Mouse (Mus musculus) embryonic facial prominence, embryonic 12.5 days (tissue): ENCODE measurements around the gene Syce1l. TPM values are rescaled to one million over a fixed set of nuclear protein-coding genes. Genes with fewer than 3 reads are reported as not detected.

ENCODE experiments used
- ATAC-seq: fragments of 200-750 bp; cut with Nextera tagmentation; 2 replicates; pipeline ENCODE4 v1.8.0; 2017; ENCODE audit not compliant: insufficient number of reproducible peaks, insufficient read depth, low FRiP score, low TSS enrichment
- H3K27ac ChIP-seq: fragments of 300-500 bp; sonication (generic); 2 replicates; pipeline ENCODE4 v1.5.1; 2016; ENCODE audit warnings: mild to moderate bottlenecking
- H3K27me3 ChIP-seq: fragments of 300-500 bp; sonication (generic); 2 replicates; pipeline ENCODE4 v1.6.1; 2016; ENCODE audit warnings: mild to moderate bottlenecking, moderate library complexity
- H3K36me3 ChIP-seq: fragments of 300-500 bp; sonication (generic); 2 replicates; pipeline ENCODE4 v1.6.1; 2016; ENCODE audit warnings: mild to moderate bottlenecking
- H3K4me1 ChIP-seq: fragments of 300-500 bp; sonication (generic); 2 replicates; pipeline ENCODE4 v1.6.1; 2016
- H3K4me2 ChIP-seq: fragments of 300-500 bp; sonication (generic); replicated peaks from 2 replicates; pipeline ENCODE4 v1.6.1; 2016; ENCODE audit warnings: mild to moderate bottlenecking, moderate library complexity
- H3K4me3 ChIP-seq: fragments of 300-500 bp; sonication (generic); 2 replicates; pipeline ENCODE4 v1.5.1; 2016; ENCODE audit warnings: mild to moderate bottlenecking
- H3K9ac ChIP-seq: fragments of 300-500 bp; sonication (generic); 2 replicates; pipeline ENCODE4 v1.6.1; 2016; ENCODE audit warnings: mild to moderate bottlenecking, moderate library complexity
- H3K9me3 ChIP-seq: fragments of 300-500 bp; sonication (generic); 2 replicates; pipeline ENCODE4 v1.6.1; 2016; ENCODE audit warnings: mild to moderate bottlenecking, moderate library complexity
- WGBS: fragments of 180-500 bp; shearing (Covaris S2); methylation state at CpG from one replicate; pipeline ENCODE4 v1.1.7; 2016; 5-methylcytosine and 5-hydroxymethylcytosine counted together
- polyA plus RNA-seq: library from polyadenylated mRNA; unstranded; fragments of >200 nt; fragmentation: Nextera tagmentation; extraction: Ambion mirVana; gene quantifications from 2 replicates; pipeline ENCODE4 v1.2.1, GENCODE M21; 2016

Gene Syce1l
- polyA plus RNA-seq, result not detected in 2 replicates

DNA sequence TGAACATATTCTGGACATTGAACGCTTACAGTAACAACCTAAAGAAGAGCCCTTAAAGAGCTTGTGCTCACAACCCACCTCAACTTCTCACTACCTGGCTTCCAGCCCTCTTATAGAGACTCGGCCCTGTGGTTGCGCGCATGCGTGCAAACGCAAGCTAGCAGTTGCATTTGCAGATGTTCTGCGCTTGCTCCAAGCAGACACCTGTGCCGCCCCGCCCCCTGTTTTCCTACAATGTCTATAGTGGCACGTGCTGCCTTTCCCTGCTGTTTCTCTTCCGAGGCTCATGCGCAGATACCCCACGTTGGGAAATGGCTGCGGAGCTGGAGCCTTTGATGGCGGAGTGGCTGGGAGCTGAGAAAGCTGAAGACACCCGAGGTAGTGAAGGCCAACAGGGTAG lies at the start of gene Syce1l:
Syce1l (plus strand) TSS at position 288 of the 400 bp plus-strand sequence.
- 91% methylated on average over 16 of the region's 16 CpGs for WGBS

DNA sequence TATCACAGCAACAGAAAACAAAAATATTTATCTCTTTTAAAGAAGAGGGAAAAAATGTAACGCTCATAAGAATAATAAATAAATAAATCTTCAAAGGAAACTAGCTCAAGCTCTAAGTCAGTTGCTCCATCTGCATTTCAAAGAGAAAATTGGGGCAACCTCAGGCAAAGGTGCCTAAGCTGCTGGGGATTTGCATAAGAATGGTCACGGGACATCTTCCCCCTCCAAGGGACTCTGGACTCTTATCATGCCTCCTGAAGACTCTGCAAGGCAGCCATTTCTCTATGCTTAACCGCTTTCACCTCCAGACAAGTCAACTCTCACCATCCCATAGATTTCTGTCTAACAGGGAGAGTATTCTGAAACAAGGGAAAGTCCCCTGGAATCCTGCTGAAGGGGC lies 44.6 kb upstream of the Syce1l start:
- Histone ChIP-seq H3K9me3 (no peaks in the 10 kb centered on the region), H3K27me3 (no peaks in the 10 kb centered on the region), H3K9ac (no peak overlapping the region), H3K4me1 (no peaks in the 10 kb centered on the region), H3K4me2 (no peak overlapping the region), H3K4me3 (no peak overlapping the region), H3K36me3 (no peaks in the 10 kb centered on the region), H3K27ac (no peak overlapping the region)
- ATAC-seq, result no peak
- 51% methylated on average over 3 of the region's 3 CpGs for WGBS

More for the DNA sequence above, at the start of gene Syce1l:
- peaks cover 35% of the 10 kb centered on the region for H3K36me3 ChIP-seq
- ATAC-seq, result no peak
- no peak within 1 kb of the TSS for H3K4me3 ChIP-seq
- no peak within 1 kb of the TSS for H3K9ac ChIP-seq
- H3K27me3 ChIP-seq, result no peaks in the 10 kb centered on the region
- H3K27ac ChIP-seq, result no peak within 1 kb of the TSS
- H3K9me3 ChIP-seq, result no peaks in the 10 kb centered on the region
- 0 out of 2 replicates have a peak, but pooled peaks cover 3% of the 10 kb centered on the region for H3K4me1 ChIP-seq
- no peak within 1 kb of the TSS for H3K4me2 ChIP-seq

DNA sequence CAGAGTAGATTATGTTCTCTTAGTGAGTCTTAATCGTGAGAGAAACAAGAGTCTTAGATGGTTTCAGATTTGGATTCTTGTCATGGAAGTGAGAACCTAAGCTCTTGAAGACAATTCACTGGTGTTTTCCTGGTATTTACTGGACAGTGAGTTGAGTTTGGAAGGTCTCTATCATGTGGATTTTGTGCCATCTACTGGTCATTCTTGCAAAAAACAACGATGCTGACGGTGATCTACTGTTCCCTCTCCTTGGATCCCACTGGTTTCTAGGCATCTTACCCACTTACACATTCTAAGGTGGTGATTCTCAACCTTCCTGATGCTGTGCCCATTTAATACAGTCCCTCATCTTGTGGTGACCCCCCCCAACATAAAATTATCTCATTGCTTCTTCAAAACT lies 10.4 kb upstream of the Syce1l start:
- Histone ChIP-seq H3K4me2 (no peak overlapping the region), H3K27ac (no peak overlapping the region), H3K27me3 (no peaks in the 10 kb centered on the region), H3K36me3 (0 out of 2 replicates have a peak, but pooled peaks cover under 1% of the 10 kb centered on the region), H3K4me3 (no peak overlapping the region), H3K9ac (no peak overlapping the region), H3K9me3 (no peaks in the 10 kb centered on the region), H3K4me1 (peaks cover 11% of the 10 kb centered on the region)
- WGBS, result 8% methylated on average over 3 of the region's 3 CpGs
- no peak for ATAC-seq

DNA sequence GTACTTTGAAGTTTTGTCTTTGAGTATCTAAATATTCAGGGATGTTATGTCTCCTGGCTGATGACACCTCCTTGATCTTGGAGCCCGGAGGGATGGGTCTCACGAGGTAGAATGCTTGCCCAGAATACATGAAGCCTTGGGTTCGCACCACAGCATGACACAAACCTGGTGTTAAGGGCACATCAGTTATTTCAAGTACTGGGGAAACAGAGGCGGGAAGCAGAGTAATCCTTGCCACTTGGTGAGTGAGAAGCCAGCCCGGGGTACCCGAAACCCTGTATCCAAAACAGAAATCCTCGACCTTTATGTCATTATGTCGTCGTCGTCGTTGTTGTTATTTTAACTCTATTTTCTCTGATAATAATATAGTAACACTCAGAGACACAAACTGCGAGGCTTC lies 8.9 kb upstream of the Syce1l start:
- Histone ChIP-seq H3K4me2 (peak overlapping the region; percentile 58), H3K9me3 (no peaks in the 10 kb centered on the region), H3K9ac (no peak overlapping the region)

DNA sequence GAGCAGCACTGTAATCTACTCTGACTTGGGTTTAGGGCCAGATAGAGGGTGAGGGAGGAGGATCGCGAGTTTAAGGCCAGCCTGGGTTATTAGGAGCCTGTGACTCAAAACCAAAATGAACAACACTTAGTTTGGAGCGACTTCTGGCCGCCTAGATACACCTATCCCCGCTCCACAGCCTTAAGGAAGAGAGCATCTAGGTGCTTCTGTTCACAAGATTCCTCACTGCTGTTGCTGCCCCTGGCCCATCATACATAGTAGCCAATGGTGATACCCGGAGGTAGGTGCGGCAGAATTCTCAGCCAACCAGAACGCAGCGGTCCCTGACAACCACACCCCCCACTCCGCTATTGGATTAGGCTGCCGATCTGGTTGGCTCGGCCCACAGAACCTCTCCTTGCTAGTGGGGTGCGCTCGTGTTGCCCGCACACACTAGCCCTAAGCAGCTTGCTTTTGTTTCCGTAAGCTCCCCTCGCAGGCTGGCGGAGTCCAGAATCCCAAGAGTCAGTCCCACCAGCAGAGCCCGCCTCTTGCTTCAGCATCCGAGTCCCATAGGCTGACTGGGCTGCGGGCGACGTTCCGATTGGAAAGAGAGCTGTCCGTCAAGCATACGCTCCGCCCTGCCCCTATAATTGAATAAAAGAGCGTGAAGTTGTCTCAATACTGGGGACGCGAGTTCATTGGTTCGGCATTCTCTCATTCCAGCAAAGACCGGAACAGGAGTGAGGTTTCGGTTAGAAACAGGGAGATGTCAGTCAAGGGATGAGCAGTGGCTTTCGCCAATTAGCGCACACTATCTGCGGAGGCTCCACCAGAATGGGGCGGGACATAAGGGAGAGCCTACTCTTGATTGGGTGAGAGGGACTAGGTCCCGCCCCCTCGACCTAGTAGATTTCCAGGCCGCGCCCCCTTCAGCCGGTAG lies 8.1 kb upstream of the Syce1l start, which contains the start of gene Mon1b:
Mon1b (plus strand) TSS at position 918 of the 922 bp plus-strand sequence.
- Histone ChIP-seq H3K4me2 (peak within 1 kb of the TSS; percentile 96), H3K9ac (peak within 1 kb of the TSS; percentile 54), H3K27me3 (no peaks in the 10 kb centered on the region), H3K4me1 (peaks cover 11% of the 10 kb centered on the region), H3K36me3 (peaks cover 22% of the 10 kb centered on the region), H3K4me3 (peak within 1 kb of the TSS; percentile 71), H3K9me3 (no peaks in the 10 kb centered on the region), H3K27ac (peak within 1 kb of the TSS; percentile 84)
- ATAC-seq, result peak; percentile 99
- WGBS, result under 1% methylated on average over 42 of the region's 42 CpGs

More for the DNA sequence above, 8.9 kb upstream of the Syce1l start:
- Histone ChIP-seq H3K27ac (no peak overlapping the region), H3K36me3 (peaks cover 14% of the 10 kb centered on the region), H3K27me3 (no peaks in the 10 kb centered on the region), H3K4me1 (peaks cover 11% of the 10 kb centered on the region), H3K4me3 (peak overlapping the region; percentile 71)
- 29% methylated on average over 12 of the region's 12 CpGs for WGBS
- no peak for ATAC-seq

DNA sequence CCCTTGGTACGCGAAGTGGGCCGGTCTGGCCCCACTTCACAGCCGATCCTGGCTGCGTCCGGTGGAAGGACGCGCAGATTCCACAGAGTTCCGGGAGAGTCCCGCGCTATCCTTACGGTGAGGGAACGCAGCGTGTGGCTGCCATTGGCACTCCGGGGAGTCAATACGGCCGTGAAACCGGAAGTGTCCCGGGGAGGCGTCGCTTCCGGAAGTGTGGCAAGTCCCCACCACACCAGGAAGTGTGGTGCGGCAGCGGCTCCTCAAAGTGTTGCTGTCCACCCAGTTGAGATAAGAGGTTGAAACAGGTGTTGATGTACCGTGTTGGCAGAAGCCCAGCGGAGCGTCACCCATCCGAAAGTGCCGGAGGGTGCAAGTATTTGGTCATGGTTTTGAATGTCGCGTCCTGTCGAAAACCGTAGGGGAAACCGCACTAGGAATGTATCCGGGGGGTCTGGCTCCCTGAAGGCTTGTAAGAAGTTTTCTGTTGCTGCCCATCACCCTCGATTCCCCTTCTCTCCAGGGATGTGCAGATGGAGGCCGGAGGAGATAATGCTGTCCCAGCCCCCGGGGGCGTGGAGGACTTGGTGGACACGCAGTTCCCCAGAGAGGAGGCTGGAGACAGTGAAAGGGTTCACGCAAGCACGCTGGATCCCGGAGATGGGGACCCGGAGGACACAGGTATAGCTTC lies 7.3 kb upstream of the Syce1l start:
- Histone ChIP-seq H3K36me3 (peaks cover 25% of the 10 kb centered on the region), H3K9ac (peak overlapping the region; percentile 54), H3K4me1 (peaks cover 11% of the 10 kb centered on the region), H3K4me3 (peak overlapping the region; percentile 71), H3K4me2 (peak overlapping the region; percentile 96), H3K27ac (peak overlapping the region; percentile 84), H3K9me3 (no peaks in the 10 kb centered on the region), H3K27me3 (no peaks in the 10 kb centered on the region)
- ATAC-seq, result peak; percentile 68
- WGBS, result 1% methylated on average over 44 of the region's 44 CpGs

DNA sequence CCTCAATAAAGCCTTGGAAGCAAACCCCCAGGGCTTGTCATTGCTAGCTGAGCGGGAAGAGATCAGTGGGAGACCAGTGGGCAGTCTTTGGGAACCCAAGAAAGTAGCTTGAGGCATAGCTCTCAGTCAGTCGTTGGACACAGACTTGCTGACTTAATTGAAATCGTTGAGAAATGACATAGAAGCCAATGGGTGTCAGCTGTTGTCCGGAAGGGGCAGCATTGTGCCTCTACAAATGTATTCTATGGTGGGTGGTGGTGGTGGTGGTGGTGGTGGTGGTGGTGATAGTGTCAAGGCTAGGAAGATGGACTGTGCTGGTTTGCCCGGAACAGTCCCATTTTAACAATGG lies 6.8 kb upstream of the Syce1l start:
- H3K4me3 ChIP-seq, result peak overlapping the region; percentile 71
- H3K9ac ChIP-seq, result peak overlapping the region; percentile 54
- peak overlapping the region; percentile 96 for H3K4me2 ChIP-seq
- H3K4me1 ChIP-seq, result peaks cover 11% of the 10 kb centered on the region
- peak overlapping the region; percentile 84; the same call in 1 of the 2 replicates for H3K27ac ChIP-seq
- H3K27me3 ChIP-seq, result no peaks in the 10 kb centered on the region
- H3K36me3 ChIP-seq, result peaks cover 25% of the 10 kb centered on the region
- ATAC-seq, result no peak
- WGBS, result 42% methylated on average over 5 of the region's 5 CpGs
- H3K9me3 ChIP-seq, result no peaks in the 10 kb centered on the region

DNA sequence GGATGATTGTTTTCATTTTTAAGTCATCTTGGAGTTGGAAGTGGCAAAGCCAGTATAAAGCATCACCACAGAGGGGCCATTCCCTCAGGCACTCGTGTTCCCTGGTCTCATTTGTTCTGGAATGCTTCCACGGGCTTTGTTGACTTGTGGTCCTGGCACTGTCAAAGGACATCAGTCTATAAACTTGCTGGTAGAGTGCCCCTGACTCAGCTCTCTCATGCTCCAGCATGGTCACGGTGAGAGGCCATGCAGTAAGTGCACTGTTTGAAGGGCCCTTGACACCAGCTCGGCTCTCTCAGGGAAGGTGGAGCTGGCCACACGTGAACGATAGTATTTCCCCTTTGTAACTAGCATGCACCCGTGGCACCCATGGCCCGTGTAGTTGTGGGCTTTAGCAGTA lies 2.7 kb upstream of the Syce1l start:
- Histone ChIP-seq H3K9me3 (no peaks in the 10 kb centered on the region), H3K4me2 (no peak overlapping the region), H3K27ac (no peak overlapping the region), H3K27me3 (no peaks in the 10 kb centered on the region), H3K4me3 (no peak overlapping the region), H3K9ac (no peak overlapping the region), H3K4me1 (peaks cover 11% of the 10 kb centered on the region), H3K36me3 (peaks cover 39% of the 10 kb centered on the region)
- 88% methylated on average over 8 of the region's 8 CpGs for WGBS
- ATAC-seq, result no peak

DNA sequence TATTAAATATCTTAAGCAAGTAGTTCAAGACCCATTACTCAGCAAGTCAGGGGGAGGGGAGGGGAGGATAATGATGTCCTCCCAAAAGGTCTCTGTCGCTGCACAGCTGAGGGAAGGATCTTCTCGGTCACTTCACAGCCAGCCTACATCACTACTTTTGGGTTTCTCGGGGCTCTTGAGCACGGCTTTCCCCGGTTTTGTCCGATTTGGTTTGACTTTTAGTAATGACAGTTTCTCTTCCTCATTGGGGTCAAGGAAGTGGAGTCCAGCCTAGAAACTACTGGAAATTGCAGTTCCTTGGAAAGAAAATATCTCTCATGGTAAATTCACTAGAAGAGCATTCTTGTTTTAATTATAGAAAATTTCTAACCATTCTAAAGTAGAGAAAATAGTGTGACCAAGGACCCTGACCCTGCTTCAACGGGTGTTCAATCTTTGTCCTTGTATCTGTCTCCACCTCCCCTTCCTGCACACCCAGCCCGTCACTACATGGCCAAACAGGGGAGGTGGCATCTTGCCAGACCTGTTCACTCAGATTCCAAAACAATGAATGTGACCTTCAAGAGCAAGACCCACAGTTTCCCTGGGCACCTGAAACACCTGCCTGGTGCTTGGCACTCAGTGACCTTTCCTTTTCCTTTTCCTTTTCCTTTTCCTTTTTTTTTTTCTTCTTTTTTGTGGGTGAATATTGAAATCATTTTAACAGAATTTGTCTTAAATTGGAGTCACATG lies 632 bp downstream of the Syce1l start:
- 84% methylated on average over 8 of the region's 8 CpGs for WGBS
- no peak for ATAC-seq
- no peaks in the 10 kb centered on the region for H3K27me3 ChIP-seq

DNA sequence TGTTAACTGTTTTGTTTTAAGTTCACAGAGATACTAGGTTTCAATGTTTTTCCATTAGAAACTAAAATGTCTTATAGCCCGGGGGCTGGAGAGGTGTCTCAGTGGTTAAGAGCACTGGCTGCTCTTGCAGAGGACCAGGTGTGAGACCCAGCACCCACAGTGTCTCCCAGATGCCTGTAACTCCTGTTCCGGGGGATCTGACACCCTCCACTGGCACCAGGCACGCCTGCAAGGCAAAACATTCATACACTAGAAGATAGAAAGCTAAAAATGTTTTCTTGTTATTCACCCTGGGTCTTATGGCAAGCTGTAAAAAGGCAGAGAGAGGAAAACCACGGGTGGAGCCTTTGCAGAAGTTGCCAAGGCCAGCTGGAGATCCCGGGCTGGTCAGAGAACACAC lies 2.2 kb downstream of the Syce1l start:
- 74% methylated on average over 5 of the region's 5 CpGs for WGBS
- Histone ChIP-seq H3K9me3 (no peaks in the 10 kb centered on the region), H3K9ac (no peak overlapping the region), H3K27ac (no peak overlapping the region), H3K4me1 (0 out of 2 replicates have a peak, but pooled peaks cover 3% of the 10 kb centered on the region), H3K4me2 (no peak overlapping the region), H3K4me3 (no peak overlapping the region), H3K36me3 (peaks cover 14% of the 10 kb centered on the region), H3K27me3 (no peaks in the 10 kb centered on the region)
- no peak for ATAC-seq

More for the DNA sequence above, 632 bp downstream of the Syce1l start:
- Histone ChIP-seq H3K36me3 (peaks cover 30% of the 10 kb centered on the region), H3K4me3 (no peak overlapping the region), H3K4me2 (no peak overlapping the region), H3K4me1 (0 out of 2 replicates have a peak, but pooled peaks cover 3% of the 10 kb centered on the region), H3K27ac (no peak overlapping the region), H3K9me3 (no peaks in the 10 kb centered on the region), H3K9ac (no peak overlapping the region)

DNA sequence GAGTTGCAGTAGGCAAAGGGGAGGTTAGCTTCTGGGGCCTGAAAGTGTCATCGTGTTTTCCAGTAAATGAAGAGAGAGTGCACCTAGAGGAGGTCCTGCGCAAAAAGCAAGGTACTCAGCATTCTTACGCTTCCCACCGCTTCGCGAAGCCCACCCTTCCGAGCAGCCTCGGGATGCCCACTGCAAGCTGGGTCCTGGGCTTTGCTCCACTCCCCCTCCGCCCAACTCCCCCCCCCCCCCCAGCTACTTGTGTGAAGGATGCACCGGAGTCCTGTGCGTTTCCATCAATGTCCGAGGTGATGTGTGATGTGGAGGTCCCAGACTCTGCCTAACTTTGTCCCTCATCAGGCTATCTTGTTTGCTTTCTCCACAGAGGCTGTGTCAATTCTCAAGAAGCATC lies 9.4 kb downstream of the Syce1l start:
- no peak for ATAC-seq
- H3K4me1 ChIP-seq, result no peaks in the 10 kb centered on the region
- H3K4me2 ChIP-seq, result no peak overlapping the region

More for the DNA sequence above, 9.4 kb downstream of the Syce1l start:
- no peak overlapping the region for H3K9ac ChIP-seq
- no peaks in the 10 kb centered on the region for H3K9me3 ChIP-seq
- H3K4me3 ChIP-seq, result no peak overlapping the region
- no peaks in the 10 kb centered on the region for H3K36me3 ChIP-seq
- no peak overlapping the region for H3K27ac ChIP-seq
- H3K27me3 ChIP-seq, result no peaks in the 10 kb centered on the region; the same call in 1 of the 2 replicates
- 87% methylated on average over 11 of the region's 12 CpGs for WGBS
